Mouse (Mus musculus): ENCODE measurements at regions not wholly inside any gene's neighbourhood (a gene's known extent, or its start where the extent isn't known, plus 50 kb on each side); places are given as distances from the start of the nearest gene placed in this dataset.

DNA sequence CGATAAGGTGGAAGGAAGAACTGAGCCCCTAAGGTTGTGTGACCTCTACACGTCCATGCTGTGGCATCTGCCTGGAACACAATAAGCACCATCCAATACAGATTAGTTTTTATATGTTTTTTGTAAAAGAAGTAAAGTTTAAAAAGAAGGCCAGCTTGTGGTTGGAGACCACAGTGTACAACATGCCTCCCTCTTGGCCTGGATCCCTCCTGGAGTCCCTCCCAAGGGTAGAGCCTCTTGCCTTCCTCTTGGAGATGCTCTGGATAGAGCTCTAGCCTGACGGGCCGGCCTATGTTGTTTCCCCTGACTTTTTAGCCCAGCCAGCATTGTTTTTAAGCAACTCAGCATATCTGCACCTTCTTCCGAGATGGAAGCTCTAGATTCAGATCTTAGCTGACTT lies 138.0 kb downstream of the Vegfa start:
- no peaks in the 10 kb centered on the region for H3K79me2 ChIP-seq (ENCODE audit: control insufficient read depth, insufficient read depth, low read length, poor library complexity)
- no peak overlapping the region for H3K4me3 ChIP-seq (ENCODE audit: control insufficient read depth in 1 of 2, insufficient read depth in 1 of 2, low read depth in 2 of 2, low read length in 2 of 2)
- TF ChIP-seq TBP (IDR thresholded peaks at IDR 0.05; ENCODE audit: low read depth, low read length): no peak
- TF ChIP-seq POLR2A (IDR thresholded peaks at IDR 0.05; ENCODE audit: control insufficient read depth in 1 of 2, insufficient read depth in 1 of 2, low read depth in 1 of 2, low read length in 2 of 2, poor library complexity in 1 of 2): no peak
- no peak for TF ChIP-seq BHLHE40 (IDR thresholded peaks at IDR 0.05; ENCODE audit: borderline replicate concordance, low read depth, low read length)
- TF ChIP-seq GABPA (IDR thresholded peaks at IDR 0.05; ENCODE audit: low read depth, low read length): no peak
- TF ChIP-seq MAX (IDR thresholded peaks at IDR 0.05; ENCODE audit: low read length): no peak
- TF ChIP-seq GATA1 (IDR thresholded peaks at IDR 0.05; ENCODE audit: low read depth, low read length): no peak
- no peak for TF ChIP-seq CHD2 (IDR thresholded peaks at IDR 0.05; ENCODE audit: low read length)
- no peak for TF ChIP-seq E2F4 (IDR thresholded peaks at IDR 0.05; ENCODE audit: borderline replicate concordance, low read depth, low read length)
- no peaks in the 10 kb centered on the region for H3K9me3 ChIP-seq (replicated peaks; ENCODE audit: insufficient read depth, low read length)
- no peak for DNase-seq (ENCODE audit: low read depth, low spot score)
- no peak overlapping the region for H3K9ac ChIP-seq (ENCODE audit: control insufficient read depth, low read depth, low read length, poor library complexity, severe bottlenecking)
- peaks cover 2 to 7% of the 10 kb centered on the region in 2 experiments for H3K27me3 ChIP-seq (ENCODE audit: control insufficient read depth in 1 of 2, insufficient read depth in 2 of 2, low read length in 2 of 2)
- no peak overlapping the region for H3K27ac ChIP-seq (ENCODE audit: control insufficient read depth, low read depth, low read length)
- H3K36me3 ChIP-seq (ENCODE audit: control insufficient read depth in 1 of 2, insufficient read depth in 2 of 2, low read length in 2 of 2): no peaks in the 10 kb centered on the region
- no peaks in the 10 kb centered on the region for H3K4me1 ChIP-seq (ENCODE audit: control insufficient read depth in 1 of 2, insufficient read depth in 2 of 2, low read length in 2 of 2)

- TF ChIP-seq HCFC1 (IDR thresholded peaks at IDR 0.05; ENCODE audit: low read depth, low read length) (no peak), JUND (IDR thresholded peaks at IDR 0.05; ENCODE audit: low read depth, low read length) (no peak), KAT2A (conservative IDR thresholded peaks at IDR 0.05; ENCODE audit: low read depth, low read length) (no peak), SMC3 (IDR thresholded peaks at IDR 0.05; ENCODE audit: low read depth, low read length) (no peak), ZNF384 (IDR thresholded peaks at IDR 0.05; ENCODE audit: low read depth, low read length) (no peak), MYB (IDR thresholded peaks at IDR 0.05; ENCODE audit: low read depth, low read length) (no peak), MAX (IDR thresholded peaks at IDR 0.05; ENCODE audit: low read length) (no peak), CTCF (IDR thresholded peaks at IDR 0.05 in 2 of 3, conservative IDR thresholded peaks at IDR 0.05 in 1 of 3; ENCODE audit: control insufficient read depth in 1 of 3, insufficient read depth in 1 of 3, low read depth in 2 of 3, low read length in 3 of 3, poor library complexity in 1 of 3, severe bottlenecking in 1 of 3) (no peak), CHD2 (IDR thresholded peaks at IDR 0.05; ENCODE audit: low read length) (no peak), TCF12 (IDR thresholded peaks at IDR 0.05; ENCODE audit: low read depth, low read length) (no peak), ZKSCAN1 (IDR thresholded peaks at IDR 0.05; ENCODE audit: low read depth, low read length) (no peak), ZC3H11A (IDR thresholded peaks at IDR 0.05; ENCODE audit: low read depth, low read length) (no peak)
- Histone ChIP-seq H3K9ac (ENCODE audit: control insufficient read depth, low read depth, low read length, poor library complexity, severe bottlenecking) (no peak overlapping the region), H3K4me3 (ENCODE audit: control insufficient read depth in 1 of 2, insufficient read depth in 1 of 2, low read depth in 2 of 2, low read length in 2 of 2) (no peak overlapping the region), H3K27me3 (ENCODE audit: control insufficient read depth in 1 of 2, insufficient read depth in 2 of 2, low read length in 2 of 2) (peaks cover 2 to 7% of the 10 kb centered on the region in 2 experiments), H3K36me3 (ENCODE audit: control insufficient read depth in 1 of 2, insufficient read depth in 2 of 2, low read length in 2 of 2) (no peaks in the 10 kb centered on the region), H3K9me3 (replicated peaks; ENCODE audit: insufficient read depth, low read length) (no peaks in the 10 kb centered on the region), H3K27ac (ENCODE audit: control insufficient read depth, low read depth, low read length) (no peak overlapping the region), H3K4me1 (ENCODE audit: control insufficient read depth in 1 of 2, insufficient read depth in 2 of 2, low read length in 2 of 2) (no peaks in the 10 kb centered on the region), H3K79me2 (ENCODE audit: control insufficient read depth, insufficient read depth, low read length, poor library complexity) (no peaks in the 10 kb centered on the region)
- no peak for DNase-seq (ENCODE audit: low read depth, low spot score)
Observed at GRCm38 (mm10) chr17:45893698-45894097, 138.5 kb downstream of the Vegfa start.
